ENCODE assay signal across 10 mouse cellular contexts in the genomic region with DNA sequence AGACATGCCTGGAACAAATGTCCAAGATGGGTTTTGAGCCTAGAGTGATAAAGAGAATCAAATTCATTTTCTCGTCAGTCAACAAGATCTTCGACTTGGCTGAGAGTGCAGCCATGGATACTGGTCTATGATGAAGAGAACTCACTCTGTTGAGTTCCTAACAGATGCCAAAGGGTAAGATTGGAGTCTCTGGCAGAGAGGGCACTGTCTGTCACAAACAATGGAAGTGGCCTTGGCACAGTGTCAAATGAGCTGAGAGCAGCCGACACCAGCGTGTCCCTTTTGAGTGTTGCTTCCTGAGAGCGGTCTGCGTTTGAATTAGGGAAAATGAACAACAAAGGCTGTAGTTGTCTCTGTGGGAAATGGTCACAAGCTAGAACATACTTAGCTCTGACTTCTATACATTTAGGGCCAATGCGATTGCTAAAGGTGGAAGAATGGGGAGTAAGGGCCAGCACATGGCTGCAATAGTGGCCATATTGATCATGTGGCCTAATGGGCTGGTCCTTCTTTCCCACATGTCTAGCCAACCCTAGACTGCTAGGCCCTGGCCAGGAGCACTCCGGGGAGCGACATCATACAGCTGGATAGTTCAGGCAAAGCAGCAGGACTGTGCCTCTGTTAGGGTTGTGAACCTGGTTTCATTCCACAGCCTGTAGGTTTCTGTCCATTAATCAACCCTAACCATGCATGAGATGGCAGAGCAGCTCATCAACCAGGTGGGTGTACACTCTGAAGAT. TPM values are rescaled to one million over a fixed set of nuclear protein-coding genes. Genes with fewer than 3 reads are reported as not detected.
DNase-seq lines count a peak whose midpoint lies in the region; ATAC-seq lines count a peak whose summit lies in the region.
"Had no signal": no experiment of that assay in that cellular context is flagged by ENCODE, and none has a peak within 500 bp of the region (broad histone marks: within the 10 kb centered on the region; RNA-seq: fewer than 3 reads in every experiment).

No protein-coding gene starts in this region.

- ATAC-seq in cerebellum, adult (ENCODE audit: insufficient number of reproducible peaks, low FRiP score, low TSS enrichment), result no peak
- no peak for ATAC-seq in intestine, embryonic 14.5 days (replicated peaks; ENCODE audit: low FRiP score, low TSS enrichment, low read depth)
- no peak for ATAC-seq in intestine, embryonic 16.5 days
- ATAC-seq in neural tube, embryonic 13.5 days (ENCODE audit: low read depth), result peak; percentile 63; the same call in 1 of the 2 replicates
- ATAC-seq in neural tube, embryonic 15.5 days (ENCODE audit: low FRiP score), result no peak
- ATAC-seq in midbrain, embryonic 15.5 days (replicated peaks), result peak; percentile 33; the same call in 1 of the 2 replicates
- ATAC-seq: intestine, postnatal 0 days had no signal

- no peaks in the 10 kb centered on the region for H3K36me3 ChIP-seq in intestine, embryonic 14.5 days (ENCODE audit: control insufficient read depth, insufficient read depth, low read length)
- no peaks in the 10 kb centered on the region for H3K36me3 ChIP-seq in intestine, embryonic 16.5 days (ENCODE audit: control insufficient read depth, insufficient read depth, low read length)
- no peaks in the 10 kb centered on the region for H3K36me3 ChIP-seq in neural tube, embryonic 13.5 days
- H3K36me3 ChIP-seq in neural tube, embryonic 15.5 days, result no peaks in the 10 kb centered on the region
- no peaks in the 10 kb centered on the region for H3K36me3 ChIP-seq in midbrain, embryonic 15.5 days (replicated peaks)
- H3K36me3 ChIP-seq: heart, embryonic 13.5 days had no signal

- no peak overlapping the region for H3K4me2 ChIP-seq in intestine, embryonic 14.5 days (ENCODE audit: low read length)
- H3K4me2 ChIP-seq in intestine, embryonic 16.5 days (ENCODE audit: low read depth, low read length), result no peak overlapping the region
- H3K4me2 ChIP-seq in neural tube, embryonic 13.5 days, result no peak overlapping the region
- H3K4me2 ChIP-seq in neural tube, embryonic 15.5 days, result no peak overlapping the region
- no peak overlapping the region for H3K4me2 ChIP-seq in midbrain, embryonic 15.5 days
- H3K4me2 ChIP-seq: heart, embryonic 13.5 days had no signal

- H3K9me3 ChIP-seq in intestine, embryonic 14.5 days (ENCODE audit: control insufficient read depth, low read length), result no peaks in the 10 kb centered on the region
- no peaks in the 10 kb centered on the region for H3K9me3 ChIP-seq in intestine, embryonic 16.5 days (ENCODE audit: control insufficient read depth, low read length)
- H3K9me3 ChIP-seq in neural tube, embryonic 13.5 days, result no peaks in the 10 kb centered on the region
- H3K9me3 ChIP-seq in neural tube, embryonic 15.5 days (replicated peaks), result no peaks in the 10 kb centered on the region
- H3K9me3 ChIP-seq in midbrain, embryonic 15.5 days, result no peaks in the 10 kb centered on the region
- H3K9me3 ChIP-seq: heart, embryonic 13.5 days had no signal

- no peak overlapping the region for H3K4me3 ChIP-seq in intestine, embryonic 14.5 days (ENCODE audit: low read depth, low read length)
- H3K4me3 ChIP-seq in intestine, embryonic 16.5 days (ENCODE audit: low read length), result no peak overlapping the region
- H3K4me3 ChIP-seq in neural tube, embryonic 13.5 days, result no peak overlapping the region
- H3K4me3 ChIP-seq in neural tube, embryonic 15.5 days (replicated peaks), result no peak overlapping the region
- H3K4me3 ChIP-seq in midbrain, embryonic 15.5 days, result no peak overlapping the region
- H3K4me3 ChIP-seq: heart, embryonic 13.5 days had no signal

- WGBS in intestine, embryonic 14.5 days, result 92% methylated on average over 9 of the region's 9 CpGs
- whole genome bisulfite sequencing in intestine, embryonic 16.5 days, result 77% methylated on average over 9 of the region's 9 CpGs
- WGBS in neural tube, embryonic 13.5 days, result 66% methylated on average over 9 of the region's 9 CpGs
- 59% methylated on average over 9 of the region's 9 CpGs for WGBS in neural tube, embryonic 15.5 days
- 65% methylated on average over 9 of the region's 9 CpGs for WGBS in midbrain, embryonic 15.5 days

- H3K9ac ChIP-seq in intestine, embryonic 14.5 days (ENCODE audit: low read length), result no peak overlapping the region
- no peak overlapping the region for H3K9ac ChIP-seq in intestine, embryonic 16.5 days (ENCODE audit: low read depth, low read length)
- no peak overlapping the region for H3K9ac ChIP-seq in neural tube, embryonic 13.5 days
- H3K9ac ChIP-seq in neural tube, embryonic 15.5 days (replicated peaks), result no peak overlapping the region
- no peak overlapping the region for H3K9ac ChIP-seq in midbrain, embryonic 15.5 days
- H3K9ac ChIP-seq: heart, embryonic 13.5 days had no signal

- DNase-seq in cerebellum, adult 9-10 months, result peak; percentile 17
- DNase-seq in intestine, embryonic 14.5 days (ENCODE audit: low spot score), result peak; percentile 31
- DNase-seq in gastrocnemius, postnatal 4 days (ENCODE audit: low spot score in 2 of 2), result no peak

- no peaks in the 10 kb centered on the region for H3K27me3 ChIP-seq in intestine, embryonic 14.5 days (replicated peaks; ENCODE audit: control insufficient read depth, insufficient read depth, low read length)
- no peaks in the 10 kb centered on the region for H3K27me3 ChIP-seq in intestine, embryonic 16.5 days (replicated peaks; ENCODE audit: control insufficient read depth, insufficient read depth, low read length)
- no peaks in the 10 kb centered on the region for H3K27me3 ChIP-seq in neural tube, embryonic 13.5 days
- H3K27me3 ChIP-seq in neural tube, embryonic 15.5 days (replicated peaks), result no peaks in the 10 kb centered on the region
- no peaks in the 10 kb centered on the region for H3K27me3 ChIP-seq in midbrain, embryonic 15.5 days (replicated peaks)
- H3K27me3 ChIP-seq: heart, embryonic 13.5 days had no signal

- no peak overlapping the region for H3K27ac ChIP-seq in intestine, embryonic 14.5 days (ENCODE audit: low read depth)
- H3K27ac ChIP-seq in intestine, embryonic 16.5 days (ENCODE audit: low read length), result no peak overlapping the region
- no peak overlapping the region for H3K27ac ChIP-seq in neural tube, embryonic 13.5 days (replicated peaks)
- no peak overlapping the region for H3K27ac ChIP-seq in neural tube, embryonic 15.5 days (replicated peaks)
- no peak overlapping the region for H3K27ac ChIP-seq in midbrain, embryonic 15.5 days
- H3K27ac ChIP-seq: heart, embryonic 13.5 days had no signal

- no peaks in the 10 kb centered on the region; the same call in 1 of the 2 replicates for H3K4me1 ChIP-seq in intestine, embryonic 14.5 days (replicated peaks; ENCODE audit: control insufficient read depth, insufficient read depth, low read length)
- no peaks in the 10 kb centered on the region for H3K4me1 ChIP-seq in intestine, embryonic 16.5 days (ENCODE audit: control insufficient read depth, insufficient read depth, low read length)
- peaks cover 18% of the 10 kb centered on the region; the same call in 1 of the 2 replicates for H3K4me1 ChIP-seq in neural tube, embryonic 13.5 days (replicated peaks)
- H3K4me1 ChIP-seq in neural tube, embryonic 15.5 days, result peaks cover 6% of the 10 kb centered on the region; the same call in 1 of the 2 replicates
- H3K4me1 ChIP-seq in midbrain, embryonic 15.5 days, result peaks cover 5% of the 10 kb centered on the region

RNA-seq across cellular contexts. Expression of gene Mturn, which starts 39.3 kb away (rescaled TPM):
- 9.9 and 10.4 TPM in 2 replicates for polyA plus RNA-seq in intestine, embryonic 14.5 days (2014; fragmentation: Nextera tagmentation; extraction: Ambion mirVana)
- polyA plus RNA-seq in intestine, embryonic 16.5 days (2015; fragmentation: Nextera tagmentation; extraction: Ambion mirVana), result 6.1 and 6.4 TPM in 2 replicates
- 60.5 and 63.4 TPM in 2 replicates for polyA plus RNA-seq in neural tube, embryonic 13.5 days (2015; fragmentation: Nextera tagmentation; extraction: Ambion mirVana)
- 62.7 and 75.0 TPM in 2 replicates for polyA plus RNA-seq in neural tube, embryonic 15.5 days (2015; fragmentation: Nextera tagmentation; extraction: Ambion mirVana)
- 103 TPM in 2 replicates for polyA plus RNA-seq in midbrain, embryonic 15.5 days (2015; fragmentation: Nextera tagmentation; extraction: Ambion mirVana)
- 10 to 100 TPM in 1 of 2 experiments, 1 to 10 TPM in 1; 9.7 to 12.9 TPM for total RNA-seq in gastrocnemius, postnatal 4 days (2021)

Comparison
In these comparisons a context has a peak if more than half of its experiments do, and no peak if none do; other contexts are left out.
1. ATAC-seq: peak in neural tube, embryonic 13.5 days (single experiment) and midbrain, embryonic 15.5 days (single experiment); none in cerebellum, adult (single experiment), intestine, embryonic 14.5 days (single experiment), intestine, embryonic 16.5 days (single experiment) and neural tube, embryonic 15.5 days (single experiment).
2. DNase-seq: peak in cerebellum, adult 9-10 months (single experiment) and intestine, embryonic 14.5 days (single experiment); none in gastrocnemius, postnatal 4 days (0 of 2).